Comparison of ENCODE assay signal across 20 mouse cellular contexts in the genomic region with DNA sequence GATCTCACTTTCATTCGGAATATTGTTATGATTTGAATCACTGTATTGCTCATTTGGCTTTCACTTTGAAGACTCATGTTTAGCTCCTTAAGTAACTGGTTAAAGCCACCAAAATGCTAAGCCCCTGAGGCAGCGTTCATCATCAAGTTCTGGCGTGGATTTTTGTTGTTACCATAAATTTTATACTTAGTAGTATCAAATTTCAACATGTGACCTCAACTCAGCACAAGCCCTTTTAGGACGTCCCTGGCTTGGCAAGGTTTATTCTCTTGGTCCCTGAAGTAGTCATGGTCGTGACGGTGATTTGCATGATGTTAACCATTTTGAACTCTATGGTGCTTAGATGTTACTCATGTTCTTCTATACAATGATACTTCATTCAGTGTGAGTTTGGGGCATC.
"Had no signal": no experiment of that assay in that cellular context is flagged by ENCODE, and none has a peak within 500 bp of the region (broad histone marks: within the 10 kb centered on the region; RNA-seq: fewer than 3 reads in every experiment).

No protein-coding gene starts in this region.

- H3K27me3 ChIP-seq: lung, embryonic 15.5 days; midbrain, embryonic 15.5 days; neural tube, embryonic 13.5 days; neural tube, embryonic 15.5 days; stomach, embryonic 15.5 days had no signal

- DNase-seq: liver, postnatal 0 days; lung, adult 2 months; lung, postnatal 14 days; lung, postnatal 36 days; retina, postnatal 1 day; right cerebral cortex, adult 18-20 months; thymus, adult 2 months; thymus, postnatal 25 days; thymus, postnatal 4 days had no signal

- ATAC-seq: liver, postnatal 0 days; lung, postnatal 0 days; midbrain, embryonic 13.5 days; midbrain, embryonic 15.5 days had no signal

- H3K4me2 ChIP-seq: lung, embryonic 15.5 days; midbrain, embryonic 11.5 days; midbrain, embryonic 13.5 days; midbrain, embryonic 15.5 days; neural tube, embryonic 13.5 days; neural tube, embryonic 15.5 days; stomach, embryonic 15.5 days had no signal

- H3K36me3 ChIP-seq: lung, embryonic 15.5 days; midbrain, embryonic 13.5 days; midbrain, embryonic 15.5 days; neural tube, embryonic 13.5 days; neural tube, embryonic 15.5 days; stomach, embryonic 15.5 days had no signal

- H3K27ac ChIP-seq: lung, embryonic 15.5 days; macrophage; midbrain, embryonic 13.5 days; midbrain, embryonic 15.5 days; neural tube, embryonic 13.5 days; neural tube, embryonic 15.5 days; stomach, embryonic 15.5 days; stomach, postnatal 0 days had no signal

- H3K9me3 ChIP-seq: lung, embryonic 15.5 days; megakaryocyte, embryonic 14.5 days; midbrain, embryonic 13.5 days; midbrain, embryonic 15.5 days; neural tube, embryonic 13.5 days; neural tube, embryonic 15.5 days; stomach, embryonic 15.5 days had no signal

- H3K9ac ChIP-seq: liver, postnatal 0 days; lung, embryonic 15.5 days; midbrain, embryonic 13.5 days; midbrain, embryonic 15.5 days; neural tube, embryonic 13.5 days; neural tube, embryonic 15.5 days; stomach, embryonic 15.5 days had no signal

- H3K4me3 ChIP-seq: lung, embryonic 15.5 days; megakaryocyte, embryonic 14.5 days; midbrain, embryonic 13.5 days; midbrain, embryonic 15.5 days; neural tube, embryonic 13.5 days; neural tube, embryonic 15.5 days; stomach, embryonic 15.5 days had no signal
